Mouse (Mus musculus) cerebellum, adult 9-11 months (tissue): Measurements from ENCODE around the gene Pik3ip1.

Source experiments
- DNase-seq: peaks from one replicate; pipeline ENCODE4 v3.0.0; 2022

Pik3ip1 gene

GRCm38 (mm10) chr11:3381148-3381814 is 51.1 kb downstream of the Pik3ip1 start:
- DNase-seq: no peak

- no peak for DNase-seq
These were observed 52.7 kb downstream of the Pik3ip1 start for GRCm38 (mm10) chr11:3382602-3383594.

GRCm38 (mm10) chr11:3386941-3387368 is 56.8 kb downstream of the Pik3ip1 start:
- DNase-seq: peak; percentile 85

GRCm38 (mm10) chr11:3387482-3388196 is 57.4 kb downstream of the Pik3ip1 start:
- DNase-seq: no peak

GRCm38 (mm10) chr11:3389996-3390395 is 59.8 kb downstream of the Pik3ip1 start:
- DNase-seq: peak; percentile 46

DNA sequence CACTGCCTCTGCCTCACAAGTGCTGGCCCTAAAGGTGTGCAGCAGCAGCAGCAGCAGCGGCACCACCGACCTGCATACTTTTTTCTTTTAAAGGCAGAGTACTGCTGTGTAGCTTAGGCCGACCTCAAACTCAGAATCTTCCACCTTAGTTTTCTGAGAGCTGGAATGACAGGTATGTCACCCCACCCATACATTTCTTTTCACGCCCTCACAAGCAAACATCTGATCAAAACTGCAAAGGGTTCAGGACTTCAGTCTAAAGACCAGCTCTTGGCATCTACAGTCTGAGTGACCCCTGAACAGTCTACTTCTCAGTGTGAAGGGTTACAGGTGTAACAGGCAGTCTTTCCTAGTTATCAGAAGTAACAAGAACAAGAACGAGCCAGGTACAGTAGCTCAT is 60.6 kb downstream of the Pik3ip1 start:
- no peak for DNase-seq

DNA sequence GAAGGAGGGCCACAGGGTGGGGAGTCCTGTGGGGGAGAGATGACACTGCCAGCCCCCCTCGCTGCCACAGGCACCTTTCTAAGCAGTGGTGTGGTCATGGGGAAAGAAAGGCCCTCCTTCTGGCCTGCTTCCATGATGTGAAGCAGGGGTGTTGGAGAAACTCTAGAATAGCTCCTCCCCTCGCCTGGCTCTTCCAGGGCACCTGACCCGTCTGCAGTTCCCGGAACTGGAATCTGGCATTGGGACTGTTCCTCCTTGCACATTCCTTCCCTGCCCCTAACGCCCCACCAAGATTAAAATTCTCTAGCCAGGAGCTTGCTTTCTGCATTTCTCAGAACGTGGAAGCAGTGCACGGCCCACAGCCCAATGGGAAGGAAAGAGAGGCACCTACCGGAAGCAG is 62.3 kb downstream of the Pik3ip1 start:
- no peak for DNase-seq
